Comparison of ENCODE assay signal across 17 mouse cellular contexts in the genomic region with DNA sequence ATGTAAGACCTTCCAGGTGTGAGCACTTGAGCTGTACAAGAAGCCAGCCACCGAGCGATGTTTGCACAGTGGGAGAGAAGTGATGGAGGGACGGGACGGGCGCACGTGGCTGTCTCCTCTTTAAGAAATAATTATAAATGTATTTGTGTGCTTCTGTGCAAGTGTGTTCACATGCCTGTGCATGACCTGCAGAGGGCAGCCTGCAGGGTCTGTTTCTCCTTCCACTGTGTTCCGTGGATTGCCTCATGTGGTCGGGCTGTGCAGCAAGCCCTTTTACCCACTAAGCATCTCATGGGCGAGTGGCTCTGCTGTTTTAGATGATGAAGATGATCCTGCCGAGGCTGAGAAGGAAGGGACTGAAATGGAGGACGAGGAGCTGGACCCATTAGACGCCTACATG. TPM values are rescaled to one million over a fixed set of nuclear protein-coding genes. Genes with fewer than 3 reads are reported as not detected.
DNase-seq lines count a peak whose midpoint lies in the region; ATAC-seq and TF ChIP-seq lines count a peak whose summit lies in the region.
"Had no signal": no experiment of that assay in that cellular context is flagged by ENCODE, and none has a peak within 500 bp of the region (broad histone marks: within the 10 kb centered on the region; RNA-seq: fewer than 3 reads in every experiment).

No protein-coding gene starts in this region.

- DNase-seq in kidney, adult 2 months: no peak
- DNase-seq in kidney, adult 18-20 months: no peak
- DNase-seq in midbrain, embryonic 14.5 days: peak; percentile 13
- DNase-seq in ES-CJ7 (ENCODE audit: low read depth, low spot score): peak; percentile 54
- DNase-seq in left cerebral cortex, adult 2 months (ENCODE audit: extremely low spot score in 1 of 2, low spot score in 2 of 2): no peak
- DNase-seq: adrenal gland, postnatal 25 days; cerebellum, postnatal 10 days; gastrocnemius, postnatal 36 days; liver, embryonic 13.5 days; thymus, postnatal 36 days had no signal

- no peaks in the 10 kb centered on the region for H3K4me1 ChIP-seq in kidney, adult 2 months (ENCODE audit: control insufficient read depth, insufficient read depth, low read length)
- no peaks in the 10 kb centered on the region for H3K4me1 ChIP-seq in midbrain, embryonic 14.5 days (ENCODE audit: control insufficient read depth, insufficient read depth, low read length)
- no peaks in the 10 kb centered on the region for H3K4me1 ChIP-seq in midbrain, embryonic 15.5 days
- no peaks in the 10 kb centered on the region for H3K4me1 ChIP-seq in embryonic fibroblast, embryonic 13.5 days (ENCODE audit: control insufficient read depth, insufficient read depth, low read length)
- no peaks in the 10 kb centered on the region for H3K4me1 ChIP-seq in heart, embryonic 11.5 days (ENCODE audit: control insufficient read depth, insufficient read depth, low read length)
- H3K4me1 ChIP-seq: forebrain, embryonic 10.5 days; heart, embryonic 13.5 days; hindbrain, embryonic 10.5 days had no signal

- no peak overlapping the region for H3K27ac ChIP-seq in kidney, adult 2 months (ENCODE audit: insufficient read depth, low read depth, low read length)
- H3K27ac ChIP-seq in midbrain, embryonic 14.5 days (replicated peaks; ENCODE audit: low read depth, low read length): no peak overlapping the region
- H3K27ac ChIP-seq in midbrain, embryonic 15.5 days: no peak overlapping the region
- no peak overlapping the region for H3K27ac ChIP-seq in embryonic fibroblast, embryonic 13.5 days (ENCODE audit: insufficient read depth, low read length)
- no peak overlapping the region for H3K27ac ChIP-seq in left cerebral cortex, adult 2 months
- H3K27ac ChIP-seq in heart, embryonic 11.5 days (ENCODE audit: low read depth, low read length): no peak overlapping the region
- H3K27ac ChIP-seq: forebrain, embryonic 10.5 days; heart, embryonic 13.5 days; hindbrain, embryonic 10.5 days; liver, embryonic 13.5 days had no signal

- H3K4me3 ChIP-seq in kidney, adult 2 months (ENCODE audit: insufficient read depth, low read depth, low read length): no peak overlapping the region
- H3K4me3 ChIP-seq in midbrain, embryonic 14.5 days (replicated peaks; ENCODE audit: low read depth, low read length): no peak overlapping the region
- H3K4me3 ChIP-seq in midbrain, embryonic 15.5 days: no peak overlapping the region
- no peak overlapping the region for H3K4me3 ChIP-seq in embryonic fibroblast, embryonic 13.5 days (ENCODE audit: insufficient read depth, low read length)
- H3K4me3 ChIP-seq in left cerebral cortex, adult 2 months: no peak overlapping the region
- H3K4me3 ChIP-seq in heart, embryonic 11.5 days (ENCODE audit: low read depth, low read length): no peak overlapping the region
- H3K4me3 ChIP-seq: forebrain, embryonic 10.5 days; heart, embryonic 13.5 days; hindbrain, embryonic 10.5 days; liver, embryonic 13.5 days had no signal

- no peak for ATAC-seq in midbrain, embryonic 14.5 days (ENCODE audit: low FRiP score, low TSS enrichment)
- ATAC-seq in midbrain, embryonic 15.5 days (replicated peaks): no peak
- no peak for ATAC-seq in heart, embryonic 11.5 days (replicated peaks; ENCODE audit: insufficient number of reproducible peaks, low FRiP score, low TSS enrichment)

- intact Hi-C loops in left cerebral cortex, adult 2 months (cut with DNase I): no loop called here

- TF ChIP-seq POLR2A in kidney, adult 2 months (IDR thresholded peaks at IDR 0.05; ENCODE audit: low read depth, low read length): no peak
- no peak for TF ChIP-seq POLR2A in embryonic fibroblast, embryonic 13.5 days (IDR thresholded peaks at IDR 0.05; ENCODE audit: low read depth, low read length)

- no peaks in the 10 kb centered on the region for H3K9me3 ChIP-seq in midbrain, embryonic 14.5 days (ENCODE audit: control insufficient read depth, low read length)
- no peaks in the 10 kb centered on the region for H3K9me3 ChIP-seq in midbrain, embryonic 15.5 days
- H3K9me3 ChIP-seq in heart, embryonic 11.5 days (replicated peaks; ENCODE audit: control insufficient read depth, low read length): no peaks in the 10 kb centered on the region
- H3K9me3 ChIP-seq: forebrain, embryonic 10.5 days; G1E; heart, embryonic 13.5 days; hindbrain, embryonic 10.5 days; liver, embryonic 13.5 days had no signal

- H3K27me3 ChIP-seq in kidney, adult 2 months (replicated peaks; ENCODE audit: control insufficient read depth, insufficient read depth, low read length): no peaks in the 10 kb centered on the region
- no peaks in the 10 kb centered on the region for H3K27me3 ChIP-seq in midbrain, embryonic 14.5 days (ENCODE audit: control insufficient read depth, insufficient read depth, low read length)
- no peaks in the 10 kb centered on the region for H3K27me3 ChIP-seq in midbrain, embryonic 15.5 days (replicated peaks)
- H3K27me3 ChIP-seq in heart, embryonic 11.5 days (ENCODE audit: control insufficient read depth, insufficient read depth, low read length): no peaks in the 10 kb centered on the region
- H3K27me3 ChIP-seq: heart, embryonic 13.5 days; liver, embryonic 13.5 days had no signal

- peaks cover 9% of the 10 kb centered on the region for H3K36me3 ChIP-seq in kidney, adult 2 months (ENCODE audit: control insufficient read depth, insufficient read depth, low read length)
- peaks cover 98% of the 10 kb centered on the region for H3K36me3 ChIP-seq in midbrain, embryonic 14.5 days (ENCODE audit: control insufficient read depth, insufficient read depth, low read length)
- H3K36me3 ChIP-seq in midbrain, embryonic 15.5 days (replicated peaks): peaks cover 89% of the 10 kb centered on the region
- peaks cover 35% of the 10 kb centered on the region for H3K36me3 ChIP-seq in heart, embryonic 11.5 days (ENCODE audit: control insufficient read depth, insufficient read depth, low read length)

- H3K4me2 ChIP-seq in midbrain, embryonic 14.5 days (ENCODE audit: low read length): no peak overlapping the region
- H3K4me2 ChIP-seq in midbrain, embryonic 15.5 days: no peak overlapping the region
- H3K4me2 ChIP-seq in heart, embryonic 11.5 days: no peak overlapping the region
- H3K4me2 ChIP-seq: heart, embryonic 13.5 days; liver, embryonic 13.5 days had no signal

- H3K9ac ChIP-seq in midbrain, embryonic 14.5 days (replicated peaks; ENCODE audit: low read length): no peak overlapping the region
- no peak overlapping the region for H3K9ac ChIP-seq in midbrain, embryonic 15.5 days
- H3K9ac ChIP-seq in heart, embryonic 11.5 days (ENCODE audit: low read depth, low read length): no peak overlapping the region
- H3K9ac ChIP-seq: heart, embryonic 13.5 days; liver, embryonic 13.5 days had no signal

- 83% methylated on average over 12 of the region's 12 CpGs for WGBS in kidney, adult 2 months
- WGBS in midbrain, embryonic 14.5 days: 91% methylated on average over 12 of the region's 12 CpGs
- WGBS in midbrain, embryonic 15.5 days: 87% methylated on average over 12 of the region's 12 CpGs
- 91% methylated on average over 12 of the region's 12 CpGs for WGBS in heart, embryonic 11.5 days (ENCODE audit: insufficient replicate concordance)

- TF ChIP-seq CTCF in kidney, adult 2 months (conservative IDR thresholded peaks at IDR 0.05; ENCODE audit: insufficient read depth, insufficient read length, low read depth, low read length): peak; percentile 36
- TF ChIP-seq CTCF in embryonic fibroblast, embryonic 13.5 days (IDR thresholded peaks at IDR 0.05; ENCODE audit: borderline replicate concordance, insufficient read depth, low read length): peak; percentile 29; the same call in 1 of the 2 replicates
- TF ChIP-seq CTCF in left cerebral cortex, adult 2 months (IDR thresholded peaks at IDR 0.05): no peak; the same call in none of the 2 replicates

RNA-seq across cellular contexts. Expression of a gene that starts 15.3 kb away (rescaled TPM):
- polyA plus RNA-seq in kidney, adult 2 months (2012; rRNA removed): 12.3 and 13.0 TPM in 2 replicates
- polyA plus RNA-seq in midbrain, embryonic 14.5 days (2014; fragmentation: Nextera tagmentation; extraction: Ambion mirVana): 29.3 and 32.1 TPM in 2 replicates
- polyA plus RNA-seq in midbrain, embryonic 15.5 days (2015; fragmentation: Nextera tagmentation; extraction: Ambion mirVana): 26.0 and 27.2 TPM in 2 replicates
- polyA plus RNA-seq in embryonic fibroblast, embryonic 13.5 days (2011; ENCODE audit: insufficient read length, low read depth, missing spikeins): 46.6 and 52.8 TPM in 2 replicates
- total RNA-seq in left cerebral cortex, adult 2 months (2021): 10 to 100 TPM; 48.5 to 50.3 TPM
- polyA plus RNA-seq in heart, embryonic 11.5 days (2014; fragmentation: Nextera tagmentation; extraction: Ambion mirVana): 32.4 and 34.2 TPM in 2 replicates

RNA-seq across cellular contexts. Expression of a gene that starts 27.3 kb away (rescaled TPM):
- polyA plus RNA-seq in kidney, adult 2 months (2012; rRNA removed): 21.4 and 26.6 TPM in 2 replicates
- 99.3 and 104 TPM in 2 replicates for polyA plus RNA-seq in midbrain, embryonic 14.5 days (2014; fragmentation: Nextera tagmentation; extraction: Ambion mirVana)
- polyA plus RNA-seq in midbrain, embryonic 15.5 days (2015; fragmentation: Nextera tagmentation; extraction: Ambion mirVana): 94.4 and 103 TPM in 2 replicates
- polyA plus RNA-seq in embryonic fibroblast, embryonic 13.5 days (2011; ENCODE audit: insufficient read length, low read depth, missing spikeins): 47.1 and 50.0 TPM in 2 replicates
- 10 to 100 TPM; 42.6 to 45.3 TPM for total RNA-seq in left cerebral cortex, adult 2 months (2021)
- polyA plus RNA-seq in heart, embryonic 11.5 days (2014; fragmentation: Nextera tagmentation; extraction: Ambion mirVana): 36.4 and 38.4 TPM in 2 replicates

RNA-seq across cellular contexts. Expression of a gene that starts 42.8 kb away (rescaled TPM):
- polyA plus RNA-seq in kidney, adult 2 months (2012; rRNA removed): 28.7 and 32.7 TPM in 2 replicates
- 78.7 and 98.2 TPM in 2 replicates for polyA plus RNA-seq in midbrain, embryonic 14.5 days (2014; fragmentation: Nextera tagmentation; extraction: Ambion mirVana)
- 82.3 and 82.9 TPM in 2 replicates for polyA plus RNA-seq in midbrain, embryonic 15.5 days (2015; fragmentation: Nextera tagmentation; extraction: Ambion mirVana)
- polyA plus RNA-seq in embryonic fibroblast, embryonic 13.5 days (2011; ENCODE audit: insufficient read length, low read depth, missing spikeins): 91.3 and 96.3 TPM in 2 replicates
- 10 to 100 TPM; 74.6 to 77.8 TPM for total RNA-seq in left cerebral cortex, adult 2 months (2021)
- polyA plus RNA-seq in heart, embryonic 11.5 days (2014; fragmentation: Nextera tagmentation; extraction: Ambion mirVana): 63.0 and 77.0 TPM in 2 replicates

RNA-seq across cellular contexts. Expression of a gene that starts 50.4 kb away (rescaled TPM):
- polyA plus RNA-seq in kidney, adult 2 months (2012; rRNA removed): 15.0 and 15.7 TPM in 2 replicates
- 24.5 and 28.8 TPM in 2 replicates for polyA plus RNA-seq in midbrain, embryonic 14.5 days (2014; fragmentation: Nextera tagmentation; extraction: Ambion mirVana)
- 48.6 and 51.4 TPM in 2 replicates for polyA plus RNA-seq in midbrain, embryonic 15.5 days (2015; fragmentation: Nextera tagmentation; extraction: Ambion mirVana)
- 16.4 and 18.7 TPM in 2 replicates for polyA plus RNA-seq in embryonic fibroblast, embryonic 13.5 days (2011; ENCODE audit: insufficient read length, low read depth, missing spikeins)
- 10 to 100 TPM; 24.7 to 25.8 TPM for total RNA-seq in left cerebral cortex, adult 2 months (2021)
- polyA plus RNA-seq in heart, embryonic 11.5 days (2014; fragmentation: Nextera tagmentation; extraction: Ambion mirVana): 15.8 and 18.8 TPM in 2 replicates

Comparison
In these comparisons a context has a peak if more than half of its experiments do, and no peak if none do; other contexts are left out.
1. DNase-seq: peak in midbrain, embryonic 14.5 days (single experiment) and ES-CJ7 (single experiment); none in kidney, adult 2 months (single experiment), kidney, adult 18-20 months (single experiment) and left cerebral cortex, adult 2 months (0 of 2).